ENCODE assay signal across 7 mouse cellular contexts in genomic region chr1:180195703-180196381, GRCm38 (mm10). TPM values are rescaled to one million over a fixed set of nuclear protein-coding genes. Genes with fewer than 3 reads are reported as not detected.
A peak's percentile ranks its signal among the peaks of the same experiment; 100 is the strongest.
DNase-seq lines count a peak whose midpoint lies in the region; ATAC-seq and TF ChIP-seq lines count a peak whose summit lies in the region.

No protein-coding gene starts in this region.

- intact Hi-C loops in left cerebral cortex, postnatal 4 days (cut with DNase I) = no loop called here

- WGBS in intestine, postnatal 0 days = under 1% methylated on average over 57 of the region's 57 CpGs
- 2% methylated on average over 57 of the region's 57 CpGs for WGBS in midbrain, embryonic 12.5 days
- under 1% methylated on average over 57 of the region's 57 CpGs for WGBS in small intestine, adult 2 months

- TF ChIP-seq CTCF in intestine, postnatal 0 days (IDR thresholded peaks at IDR 0.05; ENCODE audit: low read depth) = no peak
- TF ChIP-seq CTCF in small intestine, adult 2 months (IDR thresholded peaks at IDR 0.05; ENCODE audit: extremely low read depth, insufficient read length, insufficient replicate concordance, low read depth, low read length) = no peak

- no peaks in the 10 kb centered on the region for H3K27me3 ChIP-seq in intestine, postnatal 0 days (replicated peaks; ENCODE audit: control insufficient read depth, insufficient read depth, low read length)
- H3K27me3 ChIP-seq in midbrain, embryonic 12.5 days = peaks cover 15% of the 10 kb centered on the region
- no peaks in the 10 kb centered on the region for H3K27me3 ChIP-seq in small intestine, adult 2 months (ENCODE audit: control insufficient read depth, insufficient read depth, low read length)

- TF ChIP-seq POLR2A in small intestine, adult 2 months (IDR thresholded peaks at IDR 0.05; ENCODE audit: low read depth, low read length) = peak; percentile 79

- peaks cover 7% of the 10 kb centered on the region for H3K4me1 ChIP-seq in intestine, postnatal 0 days (replicated peaks; ENCODE audit: control insufficient read depth, insufficient read depth, low read length)
- peaks cover 12% of the 10 kb centered on the region for H3K4me1 ChIP-seq in midbrain, embryonic 12.5 days
- peaks cover 22% of the 10 kb centered on the region for H3K4me1 ChIP-seq in small intestine, adult 2 months (ENCODE audit: control insufficient read depth, insufficient read depth, insufficient read length, low read length)

- H3K4me3 ChIP-seq in intestine, postnatal 0 days (ENCODE audit: low read depth, low read length) = peak overlapping the region; percentile 68
- peak overlapping the region; percentile 56 for H3K4me3 ChIP-seq in midbrain, embryonic 12.5 days
- peak overlapping the region; percentile 84 for H3K4me3 ChIP-seq in small intestine, adult 2 months (ENCODE audit: low read depth, low read length)

- H3K27ac ChIP-seq in intestine, postnatal 0 days (ENCODE audit: low read depth, low read length) = peak overlapping the region; percentile 70
- H3K27ac ChIP-seq in midbrain, embryonic 12.5 days (replicated peaks) = no peak overlapping the region
- H3K27ac ChIP-seq in small intestine, adult 2 months (ENCODE audit: insufficient read depth, low read depth, low read length) = peak overlapping the region; percentile 77

- H3K9me3 ChIP-seq in intestine, postnatal 0 days (ENCODE audit: control insufficient read depth) = no peaks in the 10 kb centered on the region
- no peaks in the 10 kb centered on the region for H3K9me3 ChIP-seq in midbrain, embryonic 12.5 days

- H3K4me2 ChIP-seq in intestine, postnatal 0 days (replicated peaks; ENCODE audit: low read depth) = peak overlapping the region; percentile 93
- peak overlapping the region; percentile 95 for H3K4me2 ChIP-seq in midbrain, embryonic 12.5 days (replicated peaks)

- DNase-seq in adrenal gland, adult 8-10 months = peak; percentile 98
- peak; percentile 93 for DNase-seq in embryo, embryonic 9.5 days (ENCODE audit: extremely low spot score)
- peak; percentile 87 to 96 for DNase-seq in gastrocnemius, postnatal 4 days (ENCODE audit: low spot score in 2 of 2)
- peak; percentile 96 for DNase-seq in left cerebral cortex, postnatal 4 days

- no peaks in the 10 kb centered on the region for H3K36me3 ChIP-seq in intestine, postnatal 0 days (ENCODE audit: control insufficient read depth, insufficient read depth)
- H3K36me3 ChIP-seq in midbrain, embryonic 12.5 days = no peaks in the 10 kb centered on the region
- no peaks in the 10 kb centered on the region for H3K36me3 ChIP-seq in small intestine, adult 2 months (ENCODE audit: control insufficient read depth, insufficient read depth, low read length)

- peak; percentile 98 for ATAC-seq in intestine, postnatal 0 days
- ATAC-seq in midbrain, embryonic 12.5 days (ENCODE audit: low FRiP score, low read depth) = peak; percentile 100

- peak overlapping the region; percentile 62 for H3K9ac ChIP-seq in intestine, postnatal 0 days (ENCODE audit: low read depth, low read length)
- H3K9ac ChIP-seq in midbrain, embryonic 12.5 days (replicated peaks) = peak overlapping the region; percentile 32

RNA-seq across cellular contexts. Expression of gene Coq8a, which starts 3.6 kb away (rescaled TPM):
- total RNA-seq in adrenal gland, adult 8-10 months (2022) = 100 to 1,000 TPM in 3 of 4 experiments, 10 to 100 TPM in 1; 85.1 to 269 (median 187) TPM
- total RNA-seq in gastrocnemius, postnatal 4 days (2021) = 100 to 1,000 TPM; 294 to 313 TPM
- 28.6 and 29.7 TPM in 2 replicates for polyA plus RNA-seq in intestine, postnatal 0 days (2015; fragmentation: Nextera tagmentation; extraction: Ambion mirVana)
- 1 to 10 TPM; 6.1 to 7.1 TPM for total RNA-seq in left cerebral cortex, postnatal 4 days (2021)
- polyA plus RNA-seq in midbrain, embryonic 12.5 days (2016; fragmentation: Nextera tagmentation; extraction: Ambion mirVana) = 1.8 and 2.7 TPM in 2 replicates
- polyA plus RNA-seq in small intestine, adult 2 months (2012; rRNA removed) = 7.4 and 13.2 TPM in 2 replicates

Comparison
In these comparisons a context has a peak if more than half of its experiments do, and no peak if none do; other contexts are left out.
1. RNA of gene Coq8a, which starts 3.6 kb away (total RNA-seq): 294 to 313 TPM in gastrocnemius, postnatal 4 days and 85.1 to 269 TPM in adrenal gland, adult 8-10 months; 6.1 to 7.1 TPM in left cerebral cortex, postnatal 4 days; every median in the first group is over 10 times any median in the second.
2. Peak in every context shown above with its lines, with median percentiles within 50 percentile points of each other: DNase-seq and H3K4me3 ChIP-seq.